Mouse (Mus musculus) lung, postnatal 10 days (tissue): Measurements from ENCODE around the gene Cabp5.
"Not testable (repeated sequence)": the region's sequence is repeated elsewhere in the genome, so short reads cannot be mapped to it uniquely, and the experiment has no call there.

Experiments used
- DNase-seq: peaks from one replicate; pipeline ENCODE4 v3.0.0; 2021

The Cabp5 gene

DNA sequence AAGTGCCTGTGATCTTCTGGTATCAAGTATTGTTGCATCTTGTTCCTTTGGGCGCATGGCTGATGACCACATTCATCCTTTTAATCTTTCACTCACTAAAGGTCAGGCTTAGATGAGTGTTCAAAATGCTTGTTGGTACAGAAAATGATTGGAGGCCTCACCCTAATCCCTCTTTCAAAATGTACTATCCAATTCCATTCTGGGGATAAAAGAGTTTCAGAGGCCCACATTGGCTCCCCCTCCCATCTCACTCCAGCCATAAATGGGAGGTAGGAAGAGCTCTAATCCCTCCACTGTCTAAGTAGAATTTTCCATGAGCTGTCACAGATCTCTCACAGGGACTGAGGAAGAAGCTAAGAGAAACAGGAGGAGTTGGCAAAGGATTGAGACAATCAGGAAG is at the start of gene Cabp5:
Cabp5 (plus strand) TSS at position 301 of the 400 bp plus-strand sequence.
- no peak for DNase-seq

- DNase-seq, result no peak
Observed at GRCm38 (mm10) chr7:13355943-13356342, 42.0 kb upstream of the Cabp5 start.

DNA sequence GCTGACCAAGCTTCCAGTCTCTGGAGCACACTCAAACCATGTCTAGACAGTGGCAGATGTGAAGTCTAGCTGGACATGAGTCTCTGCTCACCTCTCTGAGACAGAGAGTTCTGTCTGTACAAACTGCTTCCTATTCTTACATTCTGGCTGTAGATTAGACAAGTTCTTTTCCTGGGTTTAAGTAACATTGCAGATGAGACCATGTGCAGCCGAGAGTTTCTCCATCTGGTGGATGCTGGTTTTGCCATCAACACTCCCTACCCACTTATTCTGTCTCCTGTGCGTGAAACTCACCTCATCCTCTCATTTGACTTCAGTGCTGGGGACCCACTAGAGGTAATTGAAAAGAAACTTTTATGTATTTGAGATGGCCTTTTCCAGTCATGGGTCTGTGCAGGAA is 17.3 kb upstream of the Cabp5 start:
- DNase-seq, result no peak

DNA sequence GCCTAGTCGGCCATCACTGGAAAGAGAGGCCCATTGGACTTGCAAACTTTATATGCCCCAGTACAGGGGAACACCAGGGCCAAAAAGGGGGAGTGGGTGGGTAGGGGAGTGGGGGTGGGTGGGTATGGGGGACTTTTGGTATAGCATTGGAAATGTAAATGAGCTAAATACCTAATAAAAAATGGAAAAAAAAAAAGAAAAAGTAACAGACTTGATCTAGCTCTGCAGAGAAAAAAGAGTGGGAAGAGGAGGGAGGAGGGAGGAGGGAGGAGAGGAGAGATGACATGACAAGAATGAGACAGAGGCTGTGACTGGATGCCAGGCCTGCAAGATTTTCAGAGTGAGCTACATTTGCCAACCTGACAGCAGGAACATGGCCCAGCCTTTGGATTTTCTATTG is 52.6 kb downstream of the Cabp5 start, which contains the start of gene Bsph1:
Bsph1 (plus strand) TSS at position 301 of the 400 bp plus-strand sequence.
- not testable (repeated sequence) for DNase-seq
